Mouse (Mus musculus) induced T-regulatory cell, adult 2 months (primary cell): Measurements from ENCODE around the gene Ercc8.

Experiments
- DNase-seq: peaks from one replicate; pipeline ENCODE4 v3.0.0-alpha.2; 2012; ENCODE audit warnings: low read depth

The Ercc8 gene

DNA sequence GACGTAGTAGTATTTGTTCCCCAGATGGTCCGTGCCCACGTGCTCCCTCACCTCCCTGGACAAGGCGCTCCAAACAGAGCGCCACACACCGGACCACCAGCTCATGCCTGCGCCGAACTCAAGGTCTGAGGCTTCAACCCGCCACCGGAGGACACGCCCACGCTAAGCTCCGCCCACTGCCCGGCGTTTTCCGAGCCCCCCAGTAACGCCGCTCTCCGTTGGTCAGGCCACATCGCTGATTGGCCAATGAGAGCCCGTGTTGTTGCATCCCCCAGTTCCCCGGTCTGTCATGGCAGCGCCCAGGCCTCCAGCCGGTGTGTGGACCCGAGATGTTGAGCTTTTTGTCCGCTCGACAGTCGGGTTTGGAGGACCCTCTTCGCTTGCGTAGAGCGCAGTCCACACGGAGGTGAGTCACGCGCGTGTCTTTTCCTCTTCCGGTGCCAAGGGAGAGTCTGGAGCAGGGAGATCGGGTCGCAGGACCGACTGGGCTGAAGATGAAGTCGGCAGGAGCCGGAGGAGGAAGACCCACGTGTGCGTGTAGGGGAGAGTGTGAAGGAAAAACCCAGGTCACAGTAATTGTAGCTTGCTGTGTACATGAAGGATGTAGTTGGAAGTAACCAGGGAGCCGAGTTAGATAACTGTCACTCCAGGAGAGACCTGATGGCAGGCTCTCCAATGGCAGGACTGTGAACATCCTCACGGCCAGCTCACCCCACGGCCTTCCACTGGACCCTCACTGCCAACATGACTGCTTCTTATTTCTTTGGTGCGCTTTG, at the start of gene Ercc8, which contains the start of gene Ndufaf2:
Gene Ercc8, plus strand, starts transcription at position 267 of the 776 bp plus-strand sequence.
Gene Ndufaf2, minus strand, starts transcription at position 159 of the 776 bp plus-strand sequence.
- DNase-seq, result peak; percentile 96

DNA sequence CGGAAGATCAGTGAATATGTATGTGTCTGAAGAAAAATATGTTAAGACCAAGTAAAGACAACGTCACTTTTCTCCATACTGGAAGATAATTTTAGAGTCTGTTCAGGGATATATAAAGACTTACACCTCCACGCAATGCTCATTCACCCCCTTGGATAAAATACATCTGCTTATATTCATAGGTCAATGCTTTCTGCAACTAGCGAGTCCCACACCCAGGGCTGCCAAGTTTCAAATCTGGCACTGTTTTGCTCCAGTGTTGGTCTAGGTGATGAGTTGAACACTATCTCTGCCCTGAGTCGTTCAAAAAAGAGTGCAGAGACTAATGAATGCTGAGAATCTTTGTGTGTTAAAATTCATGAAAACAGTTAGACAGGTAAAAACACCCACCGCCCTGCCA, 47.6 kb upstream of the Ercc8 start:
- no peak for DNase-seq

DNA sequence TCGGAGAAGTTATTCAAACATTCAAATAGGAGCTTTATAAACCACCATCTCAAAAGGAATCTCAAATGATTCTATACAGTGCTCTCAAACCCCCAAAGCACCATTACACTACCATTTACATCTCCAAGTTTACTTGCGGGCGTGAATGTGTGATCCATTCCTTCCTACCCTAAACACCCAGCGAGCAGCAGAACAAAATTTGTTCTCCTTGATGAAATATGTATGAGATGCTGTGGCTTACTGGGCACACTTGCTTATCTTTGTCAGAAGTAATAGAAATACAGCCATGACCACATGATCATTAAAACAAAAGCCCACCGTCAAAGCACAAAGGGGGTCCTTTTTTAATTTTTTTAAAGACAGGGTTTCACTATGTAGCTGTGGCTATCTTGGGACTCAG, 45.0 kb upstream of the Ercc8 start:
- no peak for DNase-seq

DNA sequence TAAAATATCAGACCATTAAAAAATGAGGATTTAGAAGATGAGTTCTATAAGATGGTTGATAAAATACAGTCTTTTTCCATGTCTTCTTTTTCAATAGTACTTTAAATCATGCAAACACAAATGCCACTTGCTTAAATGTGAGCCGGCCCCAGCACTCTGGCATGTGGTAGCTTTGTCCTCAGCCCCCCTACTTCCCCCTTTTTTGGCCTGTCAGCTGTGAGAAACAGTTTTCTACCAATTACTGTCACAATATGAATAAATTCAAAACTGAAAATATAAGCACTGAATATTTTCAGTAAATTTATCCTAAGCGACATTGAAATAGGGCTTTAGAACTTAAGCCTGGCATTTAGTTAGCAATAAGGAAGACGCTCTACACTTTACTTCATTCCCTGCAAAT, 44.3 kb upstream of the Ercc8 start:
- DNase-seq, result no peak

DNA sequence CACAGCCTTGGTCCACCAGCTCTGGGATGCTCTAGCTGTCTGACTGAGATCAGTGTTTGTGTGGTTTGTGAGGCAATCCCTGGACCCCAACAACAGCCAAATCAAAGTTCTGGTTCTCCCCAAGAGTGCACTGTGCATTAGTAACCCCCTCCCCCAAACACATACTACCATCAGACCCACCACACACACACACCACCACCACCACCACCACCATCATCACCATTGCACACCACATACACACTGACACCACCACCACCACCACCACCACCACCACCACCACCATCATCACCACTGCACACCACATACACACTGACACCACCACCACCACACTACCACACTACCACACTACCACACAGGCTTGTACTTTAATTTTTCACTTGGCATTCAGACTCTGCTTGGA, 40.9 kb upstream of the Ercc8 start:
- no peak for DNase-seq

DNA sequence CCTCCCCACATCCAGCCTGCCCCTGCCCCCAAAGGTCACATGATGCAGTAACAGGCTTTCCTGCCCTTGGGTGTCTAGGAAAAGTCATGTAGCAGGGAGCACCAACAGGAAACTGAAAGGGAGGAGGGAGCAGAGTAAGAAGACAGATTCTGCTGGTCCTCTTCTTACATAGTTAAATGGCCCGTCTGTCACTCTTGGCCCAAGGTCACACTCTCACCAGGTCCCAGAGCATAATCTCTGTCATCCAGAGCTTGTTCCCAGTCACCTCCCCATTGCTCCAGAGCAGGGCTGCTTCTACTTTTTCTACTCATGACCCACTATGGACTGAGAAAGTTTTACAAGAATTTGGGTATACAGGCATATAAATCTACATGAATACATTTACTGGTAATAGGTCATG, 40.3 kb upstream of the Ercc8 start:
- DNase-seq, result no peak

DNA sequence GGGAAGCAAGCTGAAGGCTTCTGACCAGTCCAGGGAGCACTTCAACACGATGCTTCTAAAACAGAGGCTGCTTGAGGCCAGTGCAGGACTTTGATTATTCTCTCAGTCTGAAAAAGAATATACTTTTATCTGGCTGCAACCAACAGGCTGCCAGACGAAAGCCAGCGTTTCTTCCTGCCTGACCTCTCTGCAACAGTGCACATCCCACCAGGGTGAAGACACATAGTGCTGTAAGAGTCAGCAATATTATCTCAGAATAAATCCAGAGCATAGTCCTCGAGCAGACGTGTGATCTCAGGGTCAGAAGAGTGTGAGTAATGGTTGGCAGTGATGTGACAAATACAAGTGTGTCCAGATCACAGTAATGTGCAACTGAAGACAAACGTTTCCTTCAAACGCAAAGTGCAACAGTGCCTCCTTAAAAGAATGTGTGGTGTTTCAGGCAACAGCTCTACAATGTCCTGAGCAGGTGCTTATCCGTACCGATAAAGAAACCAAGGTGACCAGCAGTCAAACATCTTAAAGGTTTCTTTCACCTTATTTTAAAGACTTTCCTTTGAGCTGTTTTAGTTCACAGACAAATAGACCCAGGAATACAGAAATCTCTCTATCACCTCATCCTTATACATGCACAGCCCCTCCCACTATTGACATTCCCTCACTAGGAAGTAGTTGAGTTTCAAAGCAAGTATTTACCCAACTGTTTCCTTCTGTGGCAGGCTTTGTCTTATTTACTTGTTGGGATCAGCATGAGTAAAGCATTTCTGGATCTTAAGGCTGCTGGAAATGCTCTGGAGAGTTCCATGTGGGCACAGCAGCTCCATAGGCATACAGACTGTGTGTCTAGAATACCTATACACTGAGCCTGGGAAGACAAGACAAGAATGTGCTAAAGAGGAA, 38.9 kb upstream of the Ercc8 start:
- no peak for DNase-seq

DNA sequence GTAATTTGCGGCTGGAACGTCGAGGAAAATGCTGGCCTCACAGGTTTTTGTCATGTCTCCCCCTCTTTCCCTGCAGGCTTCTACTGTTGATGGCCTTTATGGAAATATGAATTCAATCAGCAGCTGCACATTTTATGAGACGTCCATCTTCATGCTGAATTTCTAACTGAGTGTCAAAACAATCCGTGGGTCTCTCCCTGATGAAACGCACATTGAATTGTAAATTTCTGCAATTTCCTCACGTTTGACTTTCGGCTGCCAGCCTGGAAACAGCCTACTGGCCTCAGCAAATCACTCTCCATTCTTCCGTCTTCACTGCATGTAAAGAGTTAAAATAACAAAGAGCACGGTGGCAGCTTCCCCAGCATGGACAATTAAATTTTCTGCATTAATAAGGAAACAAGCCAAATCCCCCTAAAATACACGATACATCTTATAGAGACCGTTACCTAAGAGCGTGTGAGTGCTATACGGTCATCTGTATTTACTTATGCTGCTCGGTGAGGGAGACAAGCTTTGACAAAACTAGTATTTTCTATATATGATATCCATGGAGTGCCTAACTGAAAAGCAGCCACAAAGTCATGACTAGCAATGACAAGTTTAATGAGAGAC, 35.3 kb upstream of the Ercc8 start:
- DNase-seq, result no peak

DNA sequence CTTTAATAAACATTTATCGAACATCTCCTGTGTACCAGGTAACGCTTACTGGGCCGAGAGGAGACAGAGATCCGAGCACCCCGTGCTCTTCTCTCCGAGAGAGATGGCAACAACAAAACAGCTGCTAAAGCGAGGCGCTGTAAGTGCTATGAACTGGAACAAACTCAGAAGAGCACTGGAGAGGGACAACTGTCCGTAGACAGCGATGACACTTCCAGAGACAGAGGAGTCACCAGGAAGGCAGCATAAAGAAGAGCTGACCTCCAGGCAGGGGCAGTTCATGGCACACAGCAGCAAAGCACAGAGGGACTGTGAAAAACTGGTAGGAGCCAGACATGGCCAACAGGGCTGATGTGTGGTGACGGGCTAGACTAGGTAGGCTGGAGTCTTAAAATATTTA, 34.4 kb upstream of the Ercc8 start:
- DNase-seq, result no peak

DNA sequence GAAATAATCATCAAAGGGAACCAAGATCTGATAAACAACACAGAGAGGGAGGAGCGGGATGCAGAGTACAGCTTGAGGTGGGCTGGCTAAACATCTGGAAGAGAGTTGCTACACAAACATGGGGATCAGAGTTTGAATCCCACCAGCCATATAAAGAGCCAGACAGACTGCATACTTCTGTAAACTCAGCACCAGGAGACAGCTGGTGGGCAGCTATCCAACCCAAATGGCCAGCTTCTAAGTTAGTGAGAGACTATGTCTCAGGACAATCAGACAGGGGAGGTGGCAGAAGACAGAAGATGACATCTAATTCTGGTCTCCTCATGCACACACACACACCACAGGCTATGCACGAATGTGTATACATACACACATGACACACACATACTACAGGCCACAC, 32.3 kb upstream of the Ercc8 start:
- DNase-seq, result no peak

DNA sequence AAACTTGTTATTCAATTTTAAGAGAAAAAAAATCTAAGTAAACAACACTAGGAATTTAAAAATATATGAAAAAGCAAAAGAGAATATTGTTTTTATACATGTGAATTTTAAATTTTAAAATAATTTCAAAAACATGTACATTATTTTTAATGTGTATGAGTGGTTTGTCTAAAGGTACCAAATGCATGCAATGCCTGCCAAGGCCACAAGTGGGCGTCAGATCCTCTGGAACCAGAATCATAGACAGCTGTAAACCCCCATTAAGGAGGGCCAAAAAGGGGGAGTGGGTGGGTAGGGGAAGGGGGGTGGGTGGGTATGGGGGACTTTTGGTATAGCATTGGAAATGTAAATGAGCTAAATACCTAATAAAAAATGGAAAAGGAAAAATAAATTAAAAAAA, 31.4 kb upstream of the Ercc8 start:
- peak; percentile 77 for DNase-seq

DNA sequence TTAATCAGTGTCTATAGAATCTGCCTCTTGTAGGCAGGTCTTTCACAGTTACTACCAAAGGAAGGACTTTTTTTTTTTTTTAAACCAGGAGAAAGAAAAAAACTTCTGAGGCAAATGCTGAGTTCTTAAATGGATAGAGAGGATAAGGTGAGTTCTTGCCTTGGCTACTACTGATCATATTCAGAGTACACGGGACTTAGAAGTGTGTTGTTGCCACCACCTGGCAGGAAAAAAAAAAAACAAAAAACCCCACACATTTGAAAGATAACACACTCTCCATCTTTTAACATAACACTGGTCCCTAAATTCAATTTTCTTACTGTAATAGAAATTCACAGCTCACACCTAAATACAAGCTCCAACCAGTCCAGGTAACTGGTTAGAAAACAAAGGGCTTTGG, 30.6 kb upstream of the Ercc8 start:
- no peak for DNase-seq

DNA sequence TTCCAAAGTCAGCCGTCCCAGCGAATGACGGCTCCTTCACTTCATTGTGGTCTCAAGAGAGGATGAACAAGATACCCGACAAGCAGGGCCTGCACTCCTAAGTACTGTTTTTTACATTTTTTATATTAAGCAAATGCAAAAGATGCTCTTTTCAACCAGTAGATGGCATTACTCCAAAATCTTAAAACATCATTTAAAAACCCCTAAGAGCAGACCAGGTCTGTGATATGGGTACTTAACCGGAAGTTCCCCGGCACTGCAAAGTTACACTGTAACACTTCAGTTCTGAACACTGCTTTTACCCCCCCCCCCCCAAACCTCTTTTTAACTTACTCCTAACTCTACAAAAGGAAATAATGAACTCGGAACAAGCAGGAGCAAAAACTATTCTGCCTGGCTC, 29.5 kb upstream of the Ercc8 start:
- peak; percentile 51 for DNase-seq

DNA sequence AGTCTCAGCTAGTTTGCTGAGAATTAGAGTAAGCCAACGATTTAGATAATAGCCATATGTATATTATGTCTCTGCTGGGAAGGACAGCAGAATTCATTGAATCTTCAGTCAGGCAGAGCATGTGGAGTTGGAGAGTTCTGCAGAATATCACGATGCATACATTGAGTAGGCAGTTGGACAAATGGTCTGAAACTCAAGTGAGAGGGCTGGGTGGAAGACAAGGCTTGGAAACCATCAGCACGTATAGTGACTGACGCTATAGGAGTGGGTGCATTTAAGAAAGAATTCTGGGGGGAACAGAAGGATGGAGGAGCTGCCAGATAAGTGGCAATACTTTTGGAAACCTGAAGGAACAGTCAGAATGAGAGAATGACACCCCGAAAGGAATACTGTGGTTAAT, 27.8 kb upstream of the Ercc8 start:
- no peak for DNase-seq

DNA sequence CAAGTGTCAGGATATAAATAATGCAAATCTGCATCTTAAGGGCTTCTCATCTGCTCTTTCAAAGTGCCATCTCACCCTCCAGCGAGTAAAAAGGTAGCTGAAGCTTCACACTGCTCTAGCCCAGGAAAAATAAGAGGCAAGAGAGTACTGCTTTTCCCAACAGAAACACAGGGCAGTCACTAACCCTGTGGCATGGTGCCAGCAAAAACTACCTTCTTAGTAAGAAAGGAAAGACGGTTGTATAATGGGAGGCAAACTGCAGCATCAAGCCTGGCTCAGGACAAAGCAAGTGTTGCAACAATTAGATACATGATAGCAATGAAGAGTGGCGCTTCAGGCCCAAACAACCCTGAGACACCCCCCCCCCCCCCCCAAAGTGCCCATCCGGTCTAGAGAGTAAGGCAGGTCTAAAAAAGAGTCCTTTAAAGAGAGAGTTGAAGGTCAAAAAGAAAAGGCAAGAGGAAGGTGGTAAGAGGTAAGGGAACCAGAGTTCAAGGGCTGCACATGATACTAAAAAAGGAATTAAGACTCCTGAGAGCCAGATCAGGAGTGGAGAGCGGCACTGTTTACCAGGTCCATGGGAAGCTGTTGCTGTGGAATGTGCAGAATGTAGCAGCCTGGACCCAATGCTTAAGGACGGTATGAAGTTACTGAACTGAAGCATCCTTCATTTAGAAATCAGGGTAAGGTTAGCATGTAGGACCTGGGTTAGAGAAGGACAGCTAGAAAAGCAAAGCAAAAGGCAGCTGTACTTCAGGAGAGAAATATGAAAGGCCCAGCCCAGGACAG, 26.3 kb upstream of the Ercc8 start:
- DNase-seq, result no peak

DNA sequence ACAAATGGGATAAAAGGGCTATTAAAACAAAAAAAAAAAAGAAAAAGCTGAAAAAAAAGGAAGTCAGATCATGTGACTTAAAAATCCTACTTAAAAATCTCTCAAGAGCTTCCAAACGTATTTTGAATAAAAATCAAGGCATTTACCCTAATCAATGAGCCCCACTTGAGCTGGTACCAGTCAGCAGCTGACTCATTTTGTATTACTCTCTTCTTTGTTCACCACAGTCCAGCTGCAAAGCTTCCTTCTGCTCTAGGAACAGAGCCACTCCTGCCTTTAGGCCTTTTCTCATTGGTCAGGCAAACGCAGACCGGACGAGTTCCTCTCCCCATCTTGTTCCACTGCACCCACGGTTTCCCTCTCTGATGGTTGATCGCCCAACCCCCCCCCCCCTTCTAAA, 22.9 kb upstream of the Ercc8 start:
- DNase-seq, result no peak

DNA sequence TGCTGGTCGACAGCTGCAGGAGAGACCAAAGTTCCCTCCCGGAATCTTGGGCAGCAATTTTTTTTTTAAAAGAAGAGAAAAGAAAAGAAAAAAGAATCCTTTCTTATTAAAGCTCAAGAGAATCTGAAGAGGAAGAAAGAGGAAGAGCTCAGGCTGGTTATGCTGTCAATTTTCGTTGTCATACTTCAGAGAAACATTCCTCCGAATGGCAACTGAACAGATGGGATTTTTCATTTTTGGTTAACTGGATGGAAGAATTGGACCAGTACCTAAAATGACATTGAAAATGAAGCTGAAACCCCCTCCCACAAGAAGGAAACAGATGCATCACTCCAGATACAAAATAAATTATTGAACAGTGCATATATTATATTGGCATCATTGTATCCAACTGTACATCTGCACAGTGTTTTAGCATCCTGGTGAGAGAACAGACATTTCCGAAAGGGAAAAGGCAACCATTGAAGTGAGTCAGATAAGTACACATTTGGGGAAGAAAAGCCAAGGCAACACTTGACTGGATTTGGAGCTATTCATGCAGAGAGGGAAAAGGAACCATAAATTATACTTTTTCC, 20.0 kb upstream of the Ercc8 start:
- DNase-seq, result no peak

DNA sequence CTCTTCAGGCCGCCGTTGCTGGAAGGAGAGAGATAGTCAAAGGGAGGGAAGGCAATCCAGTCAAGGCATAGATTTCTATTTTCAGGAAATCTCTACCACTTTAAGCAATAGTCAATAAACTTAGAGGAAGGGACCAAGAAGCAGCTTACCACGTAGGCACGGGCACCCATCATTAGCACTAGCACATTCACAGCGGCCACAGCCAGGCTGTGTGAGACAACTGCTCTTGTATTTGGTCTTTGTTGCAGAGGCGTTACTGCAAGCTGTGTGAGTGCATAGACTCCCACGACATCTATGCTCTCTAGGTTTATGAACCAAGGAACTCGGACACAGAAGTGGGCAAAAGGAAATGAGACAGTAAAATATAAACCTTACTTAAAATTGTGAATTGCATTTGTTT, 14.4 kb upstream of the Ercc8 start:
- DNase-seq, result no peak

DNA sequence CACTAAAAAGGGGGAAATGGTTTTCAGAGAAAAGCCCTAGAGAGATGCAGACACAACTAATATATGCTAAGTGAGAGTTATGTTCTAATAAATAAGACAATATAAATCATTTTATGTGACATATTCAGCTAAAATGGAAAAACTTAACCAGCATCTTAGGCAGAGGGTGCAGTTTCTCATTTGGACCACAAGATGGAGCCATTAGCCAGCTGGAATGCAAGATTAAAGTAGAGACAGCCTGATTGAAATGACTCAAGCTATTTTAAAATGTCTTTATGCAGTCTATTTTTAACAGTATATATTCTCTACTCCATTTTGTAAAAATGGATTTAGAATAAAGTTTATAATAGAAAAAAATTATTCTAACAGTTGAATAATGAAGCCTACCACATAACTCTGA, 6.7 kb upstream of the Ercc8 start:
- DNase-seq, result peak; percentile 73

DNA sequence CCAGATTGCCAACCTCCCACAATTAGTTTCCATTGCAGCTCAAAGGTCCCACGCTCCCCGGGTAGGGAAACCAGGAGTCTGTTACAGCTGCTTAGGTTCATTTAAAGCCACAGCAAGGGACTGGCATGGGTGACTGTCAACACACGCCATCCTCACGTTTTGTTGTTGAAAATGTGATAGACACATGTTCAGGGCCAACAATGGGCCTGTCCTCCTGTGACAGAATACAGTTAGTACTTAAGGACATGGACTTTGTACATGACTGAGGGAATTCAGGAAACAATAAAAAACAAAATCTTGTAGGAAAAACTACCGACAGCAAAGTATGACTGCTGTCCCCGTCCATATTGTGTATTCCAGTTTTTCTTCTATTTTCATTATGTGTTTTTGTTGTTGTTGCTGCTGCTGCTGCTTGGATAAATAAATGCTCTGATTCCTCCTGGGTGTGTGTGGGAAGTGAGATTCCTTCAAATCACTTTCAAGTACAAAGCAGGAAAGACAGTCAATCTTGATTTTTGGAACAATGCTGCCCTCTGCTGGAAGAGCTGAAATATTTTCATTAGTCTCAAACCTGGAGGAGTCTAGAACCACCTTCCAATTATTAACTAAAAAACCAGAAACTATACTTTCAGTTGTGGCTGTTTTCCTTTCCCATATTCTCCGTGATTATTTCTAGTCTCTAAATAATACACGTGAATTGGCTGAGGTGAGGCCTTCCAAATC, 5.7 kb upstream of the Ercc8 start:
- DNase-seq, result peak; percentile 80

DNA sequence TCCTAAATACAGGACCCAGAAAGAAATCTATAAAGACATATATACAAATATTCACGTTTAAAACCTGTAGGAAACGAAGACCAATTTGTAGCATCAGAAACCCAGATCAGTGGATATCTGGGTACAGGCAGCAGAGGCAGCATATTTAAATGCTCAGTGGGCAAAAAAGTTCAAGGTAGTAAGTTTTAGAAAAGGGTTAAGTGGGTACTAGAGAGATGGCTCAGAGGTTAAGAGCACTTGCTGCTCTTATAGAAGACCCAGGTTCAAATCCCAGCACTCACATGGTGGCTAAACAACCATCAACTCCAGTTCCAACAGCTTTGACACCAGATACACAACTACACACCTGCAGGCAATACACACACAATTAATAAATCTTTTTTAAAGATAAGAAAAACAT, 1.4 kb upstream of the Ercc8 start:
- DNase-seq, result no peak
